Mouse (Mus musculus): ENCODE measurements around the gene Myo16. TPM values are rescaled to one million over a fixed set of nuclear protein-coding genes. Genes with fewer than 3 reads are reported as not detected.
A peak's percentile ranks its signal among the peaks of the same experiment; 100 is the strongest.

Gene Myo16
- polyA plus RNA-seq, 1 experiment: 0.44 TPM

GRCm38 (mm10) chr8:10586956-10587744 lies 433.4 kb downstream of the Myo16 start:
- H3K27me3 ChIP-seq (ENCODE audit: control insufficient read depth, insufficient read depth, low read length): no peaks in the 10 kb centered on the region
- peak overlapping the region; percentile 65 for H3K4me3 ChIP-seq (ENCODE audit: control insufficient read depth, low read depth, low read length)
- no peaks in the 10 kb centered on the region for H3K4me1 ChIP-seq (ENCODE audit: control insufficient read depth, insufficient read depth, low read length)
- no peaks in the 10 kb centered on the region for H3K36me3 ChIP-seq (ENCODE audit: control insufficient read depth, insufficient read depth, low read length)
- no peak for TF ChIP-seq CTCF (IDR thresholded peaks at IDR 0.05; ENCODE audit: control insufficient read depth, insufficient read depth, insufficient replicate concordance, low read depth, low read length)
- TF ChIP-seq POLR2A (IDR thresholded peaks at IDR 0.05; ENCODE audit: control insufficient read depth, low read depth, low read length): no peak
- no peak overlapping the region for H3K27ac ChIP-seq (ENCODE audit: control insufficient read depth, insufficient read depth, low read depth, low read length)

- Histone ChIP-seq H3K27me3 (ENCODE audit: control insufficient read depth, insufficient read depth, low read length) (no peaks in the 10 kb centered on the region), H3K27ac (ENCODE audit: control insufficient read depth, insufficient read depth, low read depth, low read length) (no peak overlapping the region), H3K4me3 (ENCODE audit: control insufficient read depth, low read depth, low read length) (no peak overlapping the region), H3K36me3 (ENCODE audit: control insufficient read depth, insufficient read depth, low read length) (no peaks in the 10 kb centered on the region), H3K4me1 (ENCODE audit: control insufficient read depth, insufficient read depth, low read length) (no peaks in the 10 kb centered on the region)
- TF ChIP-seq CTCF (IDR thresholded peaks at IDR 0.05; ENCODE audit: control insufficient read depth, insufficient read depth, insufficient replicate concordance, low read depth, low read length) (no peak), POLR2A (IDR thresholded peaks at IDR 0.05; ENCODE audit: control insufficient read depth, low read depth, low read length) (no peak)
Measured at GRCm38 (mm10) chr8:10589422-10589933, 435.8 kb downstream of the Myo16 start.

- TF ChIP-seq POLR2A (IDR thresholded peaks at IDR 0.05; ENCODE audit: control insufficient read depth, low read depth, low read length): no peak
- TF ChIP-seq CTCF (IDR thresholded peaks at IDR 0.05; ENCODE audit: control insufficient read depth, insufficient read depth, insufficient replicate concordance, low read depth, low read length): no peak
- H3K4me3 ChIP-seq (ENCODE audit: control insufficient read depth, low read depth, low read length): no peak overlapping the region
- no peaks in the 10 kb centered on the region for H3K36me3 ChIP-seq (ENCODE audit: control insufficient read depth, insufficient read depth, low read length)
- no peaks in the 10 kb centered on the region for H3K27me3 ChIP-seq (ENCODE audit: control insufficient read depth, insufficient read depth, low read length)
- H3K4me1 ChIP-seq (ENCODE audit: control insufficient read depth, insufficient read depth, low read length): no peaks in the 10 kb centered on the region
- H3K27ac ChIP-seq (ENCODE audit: control insufficient read depth, insufficient read depth, low read depth, low read length): no peak overlapping the region
Measured at GRCm38 (mm10) chr8:10592917-10593316, 439.2 kb downstream of the Myo16 start.

GRCm38 (mm10) chr8:10596353-10596752 lies 442.6 kb downstream of the Myo16 start:
- no peaks in the 10 kb centered on the region for H3K36me3 ChIP-seq (ENCODE audit: control insufficient read depth, insufficient read depth, low read length)
- no peak for TF ChIP-seq CTCF (IDR thresholded peaks at IDR 0.05; ENCODE audit: control insufficient read depth, insufficient read depth, insufficient replicate concordance, low read depth, low read length)
- TF ChIP-seq POLR2A (IDR thresholded peaks at IDR 0.05; ENCODE audit: control insufficient read depth, low read depth, low read length): no peak
- H3K27ac ChIP-seq (ENCODE audit: control insufficient read depth, insufficient read depth, low read depth, low read length): no peak overlapping the region
- H3K27me3 ChIP-seq (ENCODE audit: control insufficient read depth, insufficient read depth, low read length): no peaks in the 10 kb centered on the region
- no peaks in the 10 kb centered on the region for H3K4me1 ChIP-seq (ENCODE audit: control insufficient read depth, insufficient read depth, low read length)
- no peak overlapping the region for H3K4me3 ChIP-seq (ENCODE audit: control insufficient read depth, low read depth, low read length)

- Histone ChIP-seq H3K36me3 (ENCODE audit: control insufficient read depth, insufficient read depth, low read length) (no peaks in the 10 kb centered on the region), H3K4me1 (ENCODE audit: control insufficient read depth, insufficient read depth, low read length) (no peaks in the 10 kb centered on the region), H3K27me3 (ENCODE audit: control insufficient read depth, insufficient read depth, low read length) (no peaks in the 10 kb centered on the region), H3K27ac (ENCODE audit: control insufficient read depth, insufficient read depth, low read depth, low read length) (no peak overlapping the region), H3K4me3 (ENCODE audit: control insufficient read depth, low read depth, low read length) (no peak overlapping the region)
- TF ChIP-seq POLR2A (IDR thresholded peaks at IDR 0.05; ENCODE audit: control insufficient read depth, low read depth, low read length): no peak
- TF ChIP-seq CTCF (IDR thresholded peaks at IDR 0.05; ENCODE audit: control insufficient read depth, insufficient read depth, insufficient replicate concordance, low read depth, low read length): no peak
Measured at GRCm38 (mm10) chr8:10597595-10597994, 443.9 kb downstream of the Myo16 start.

- no peaks in the 10 kb centered on the region for H3K36me3 ChIP-seq (ENCODE audit: control insufficient read depth, insufficient read depth, low read length)
- H3K4me1 ChIP-seq (ENCODE audit: control insufficient read depth, insufficient read depth, low read length): no peaks in the 10 kb centered on the region
- TF ChIP-seq POLR2A (IDR thresholded peaks at IDR 0.05; ENCODE audit: control insufficient read depth, low read depth, low read length) (no peak), CTCF (IDR thresholded peaks at IDR 0.05; ENCODE audit: control insufficient read depth, insufficient read depth, insufficient replicate concordance, low read depth, low read length) (no peak)
- no peaks in the 10 kb centered on the region for H3K27me3 ChIP-seq (ENCODE audit: control insufficient read depth, insufficient read depth, low read length)
- no peak overlapping the region for H3K4me3 ChIP-seq (ENCODE audit: control insufficient read depth, low read depth, low read length)
- H3K27ac ChIP-seq (ENCODE audit: control insufficient read depth, insufficient read depth, low read depth, low read length): no peak overlapping the region
Measured at GRCm38 (mm10) chr8:10598889-10599288, 445.2 kb downstream of the Myo16 start.

GRCm38 (mm10) chr8:10606028-10606815 lies 452.5 kb downstream of the Myo16 start:
- no peak overlapping the region for H3K27ac ChIP-seq (ENCODE audit: control insufficient read depth, insufficient read depth, low read depth, low read length)
- no peak overlapping the region for H3K4me3 ChIP-seq (ENCODE audit: control insufficient read depth, low read depth, low read length)
- TF ChIP-seq CTCF (IDR thresholded peaks at IDR 0.05; ENCODE audit: control insufficient read depth, insufficient read depth, insufficient replicate concordance, low read depth, low read length) (no peak), POLR2A (IDR thresholded peaks at IDR 0.05; ENCODE audit: control insufficient read depth, low read depth, low read length) (no peak)
- H3K27me3 ChIP-seq (ENCODE audit: control insufficient read depth, insufficient read depth, low read length): no peaks in the 10 kb centered on the region
- H3K4me1 ChIP-seq (ENCODE audit: control insufficient read depth, insufficient read depth, low read length): no peaks in the 10 kb centered on the region
- H3K36me3 ChIP-seq (ENCODE audit: control insufficient read depth, insufficient read depth, low read length): no peaks in the 10 kb centered on the region

Measured in testis, adult 2 months (tissue).